Mouse (Mus musculus): ENCODE measurements around the gene Pnliprp2. TPM values are rescaled to one million over a fixed set of nuclear protein-coding genes. Genes with fewer than 3 reads are reported as not detected.

The Pnliprp2 gene
- polyA plus RNA-seq, 1 experiment from 2014 or later: 0.12 TPM

- H3K9ac ChIP-seq (ENCODE audit: low read length): no peak overlapping the region
- H3K4me1 ChIP-seq (ENCODE audit: control insufficient read depth, insufficient read depth, low read length): no peaks in the 10 kb centered on the region
- no peaks in the 10 kb centered on the region; the same call in 1 of the 2 replicates for H3K9me3 ChIP-seq (ENCODE audit: control insufficient read depth, low read length)
- DNase-seq (ENCODE audit: low spot score) (no peak), ATAC-seq (ENCODE audit: insufficient number of reproducible peaks, low FRiP score, low TSS enrichment, low read depth) (no peak)
- 81% methylated on average over 6 of the region's 6 CpGs for WGBS
- no peaks in the 10 kb centered on the region; the same call in 1 of the 2 replicates for H3K36me3 ChIP-seq (ENCODE audit: control insufficient read depth, insufficient read depth, low read length)
- H3K27ac ChIP-seq (replicated peaks; ENCODE audit: low read depth, low read length): no peak overlapping the region
- H3K27me3 ChIP-seq (ENCODE audit: control insufficient read depth, insufficient read depth, low read length): no peaks in the 10 kb centered on the region
- H3K4me3 ChIP-seq (ENCODE audit: low read depth, low read length): no peak overlapping the region
- H3K4me2 ChIP-seq (ENCODE audit: low read depth, severe bottlenecking): no peak overlapping the region
These were observed 49.3 kb downstream of the Pnliprp2 start for GRCm38 (mm10) chr19:58808864-58809263.

DNA sequence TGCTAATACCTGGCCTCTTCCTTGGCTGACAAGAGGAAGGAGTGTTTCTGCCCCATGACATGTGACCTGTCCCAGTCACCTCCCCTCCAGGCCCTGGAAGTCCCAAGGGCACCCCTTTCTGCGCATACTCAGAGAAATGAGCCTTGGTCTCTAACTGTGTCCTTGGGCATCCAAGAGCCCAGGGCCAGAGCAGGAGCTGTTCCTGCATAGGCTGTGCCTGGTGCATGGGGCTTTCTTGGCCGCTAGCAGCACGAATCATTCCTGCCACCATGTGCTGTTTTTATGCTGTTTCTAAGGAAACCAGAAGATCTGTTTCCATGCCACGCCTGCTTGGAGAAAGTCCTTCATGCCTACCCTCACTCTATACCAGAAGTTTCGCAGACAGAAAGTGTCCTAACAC lies 51.0 kb downstream of the Pnliprp2 start:
- Histone ChIP-seq H3K4me2 (ENCODE audit: low read depth, severe bottlenecking) (no peak overlapping the region), H3K27ac (replicated peaks; ENCODE audit: low read depth, low read length) (no peak overlapping the region), H3K9ac (ENCODE audit: low read length) (no peak overlapping the region), H3K4me1 (ENCODE audit: control insufficient read depth, insufficient read depth, low read length) (no peaks in the 10 kb centered on the region), H3K9me3 (ENCODE audit: control insufficient read depth, low read length) (no peaks in the 10 kb centered on the region), H3K4me3 (ENCODE audit: low read depth, low read length) (no peak overlapping the region), H3K36me3 (ENCODE audit: control insufficient read depth, insufficient read depth, low read length) (no peaks in the 10 kb centered on the region; the same call in 1 of the 2 replicates), H3K27me3 (ENCODE audit: control insufficient read depth, insufficient read depth, low read length) (no peaks in the 10 kb centered on the region)
- no peak for DNase-seq (ENCODE audit: low spot score)
- no peak for ATAC-seq (ENCODE audit: insufficient number of reproducible peaks, low FRiP score, low TSS enrichment, low read depth)
- 78% methylated on average over 5 of the region's 5 CpGs for WGBS

- WGBS: 87% methylated on average over 13 of the region's 13 CpGs
- Histone ChIP-seq H3K27ac (replicated peaks; ENCODE audit: low read depth, low read length) (no peak overlapping the region), H3K36me3 (ENCODE audit: control insufficient read depth, insufficient read depth, low read length) (no peaks in the 10 kb centered on the region; the same call in 1 of the 2 replicates), H3K9ac (ENCODE audit: low read length) (no peak overlapping the region), H3K9me3 (ENCODE audit: control insufficient read depth, low read length) (no peaks in the 10 kb centered on the region), H3K4me1 (ENCODE audit: control insufficient read depth, insufficient read depth, low read length) (no peaks in the 10 kb centered on the region), H3K27me3 (ENCODE audit: control insufficient read depth, insufficient read depth, low read length) (no peaks in the 10 kb centered on the region), H3K4me3 (ENCODE audit: low read depth, low read length) (no peak overlapping the region), H3K4me2 (ENCODE audit: low read depth, severe bottlenecking) (no peak overlapping the region)
- no peak for ATAC-seq (ENCODE audit: insufficient number of reproducible peaks, low FRiP score, low TSS enrichment, low read depth)
- DNase-seq (ENCODE audit: low spot score): no peak
These were observed 55.8 kb downstream of the Pnliprp2 start for GRCm38 (mm10) chr19:58815179-58815922.

GRCm38 (mm10) chr19:58816453-58817041 lies 57.0 kb downstream of the Pnliprp2 start:
- 76% methylated on average over 17 of the region's 17 CpGs for WGBS
- Histone ChIP-seq H3K9me3 (ENCODE audit: control insufficient read depth, low read length) (no peaks in the 10 kb centered on the region), H3K9ac (ENCODE audit: low read length) (no peak overlapping the region), H3K4me3 (ENCODE audit: low read depth, low read length) (no peak overlapping the region), H3K36me3 (ENCODE audit: control insufficient read depth, insufficient read depth, low read length) (no peaks in the 10 kb centered on the region; the same call in 1 of the 2 replicates), H3K27ac (replicated peaks; ENCODE audit: low read depth, low read length) (no peak overlapping the region), H3K4me2 (ENCODE audit: low read depth, severe bottlenecking) (no peak overlapping the region), H3K4me1 (ENCODE audit: control insufficient read depth, insufficient read depth, low read length) (no peaks in the 10 kb centered on the region), H3K27me3 (ENCODE audit: control insufficient read depth, insufficient read depth, low read length) (no peaks in the 10 kb centered on the region)
- DNase-seq (ENCODE audit: low spot score): no peak
- no peak for ATAC-seq (ENCODE audit: insufficient number of reproducible peaks, low FRiP score, low TSS enrichment, low read depth)

DNA sequence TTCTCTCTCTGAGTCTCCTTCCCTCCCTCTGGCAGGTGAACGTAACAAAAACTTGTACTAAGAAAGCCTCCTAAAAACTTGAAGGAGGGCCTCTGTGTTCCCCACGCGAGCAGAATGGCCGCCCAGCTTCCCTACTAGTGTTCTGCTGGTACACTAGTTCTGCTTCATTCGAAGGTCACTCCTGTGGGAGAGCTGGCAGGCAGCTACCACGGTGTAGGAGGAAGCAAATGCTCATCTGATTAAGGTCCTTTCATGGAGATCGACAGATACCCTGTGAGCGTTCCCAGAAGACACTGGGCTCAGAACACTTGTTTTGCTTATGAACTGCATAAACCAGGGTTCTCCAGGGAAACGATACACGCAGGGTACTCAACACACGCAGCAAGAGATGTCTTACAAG lies 57.9 kb downstream of the Pnliprp2 start:
- H3K4me3 ChIP-seq (ENCODE audit: low read depth, low read length): no peak overlapping the region
- no peak overlapping the region for H3K4me2 ChIP-seq (ENCODE audit: low read depth, severe bottlenecking)
- no peak overlapping the region for H3K27ac ChIP-seq (replicated peaks; ENCODE audit: low read depth, low read length)
- 87% methylated on average over 11 of the region's 11 CpGs for WGBS
- ATAC-seq (ENCODE audit: insufficient number of reproducible peaks, low FRiP score, low TSS enrichment, low read depth) (no peak), DNase-seq (ENCODE audit: low spot score) (no peak)
- H3K9me3 ChIP-seq (ENCODE audit: control insufficient read depth, low read length): no peaks in the 10 kb centered on the region
- no peaks in the 10 kb centered on the region for H3K36me3 ChIP-seq (ENCODE audit: control insufficient read depth, insufficient read depth, low read length)
- H3K4me1 ChIP-seq (ENCODE audit: control insufficient read depth, insufficient read depth, low read length): 0 out of 2 replicates have a peak, but pooled peaks cover 3% of the 10 kb centered on the region
- no peak overlapping the region for H3K9ac ChIP-seq (ENCODE audit: low read length)
- no peaks in the 10 kb centered on the region for H3K27me3 ChIP-seq (ENCODE audit: control insufficient read depth, insufficient read depth, low read length)

- Histone ChIP-seq H3K4me2 (ENCODE audit: low read depth, severe bottlenecking) (no peak overlapping the region), H3K36me3 (ENCODE audit: control insufficient read depth, insufficient read depth, low read length) (no peaks in the 10 kb centered on the region), H3K4me3 (ENCODE audit: low read depth, low read length) (no peak overlapping the region), H3K4me1 (ENCODE audit: control insufficient read depth, insufficient read depth, low read length) (0 out of 2 replicates have a peak, but pooled peaks cover 3% of the 10 kb centered on the region), H3K27ac (replicated peaks; ENCODE audit: low read depth, low read length) (no peak overlapping the region), H3K27me3 (ENCODE audit: control insufficient read depth, insufficient read depth, low read length) (no peaks in the 10 kb centered on the region), H3K9ac (ENCODE audit: low read length) (no peak overlapping the region), H3K9me3 (ENCODE audit: control insufficient read depth, low read length) (no peaks in the 10 kb centered on the region)
- ATAC-seq (ENCODE audit: insufficient number of reproducible peaks, low FRiP score, low TSS enrichment, low read depth) (no peak), DNase-seq (ENCODE audit: low spot score) (no peak)
- WGBS: 85% methylated on average over 14 of the region's 14 CpGs
These were observed 59.3 kb downstream of the Pnliprp2 start for GRCm38 (mm10) chr19:58818571-58819415.

DNA sequence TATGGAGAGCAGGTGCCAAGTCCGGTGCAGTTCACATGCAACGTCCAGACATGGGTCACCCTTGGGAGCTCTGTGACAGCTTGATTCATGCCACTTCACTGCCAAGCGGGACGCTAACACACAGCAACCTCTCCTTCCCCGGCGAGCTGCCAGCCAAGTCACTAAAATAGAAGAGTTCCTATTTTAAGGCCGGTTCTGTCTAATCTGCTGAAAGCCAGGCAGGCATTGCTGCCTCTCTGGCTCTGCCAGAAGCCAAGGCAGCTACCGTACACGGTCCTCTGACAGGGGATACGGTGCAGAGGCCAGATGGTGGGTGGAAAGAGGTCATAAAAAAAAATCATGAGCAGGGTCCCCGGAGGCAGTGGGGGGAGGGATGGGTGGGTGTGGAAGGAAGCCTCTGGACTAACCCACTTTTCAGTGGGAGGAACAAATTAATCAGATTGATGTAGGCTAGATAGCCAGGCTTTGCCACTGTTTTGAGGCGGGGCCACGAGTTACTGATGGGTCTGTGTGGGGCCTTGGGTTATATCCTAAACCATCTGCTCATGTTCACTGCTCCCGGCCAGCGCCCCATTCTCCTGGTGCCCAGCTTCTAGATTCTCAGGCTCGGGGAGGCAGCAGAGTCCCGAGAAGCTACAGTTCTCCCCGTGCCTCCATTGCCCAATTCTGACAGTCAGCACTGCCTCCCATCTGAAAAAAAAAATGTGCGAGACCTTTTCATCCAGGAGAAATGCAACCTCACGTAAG lies 63.1 kb downstream of the Pnliprp2 start:
- H3K4me1 ChIP-seq (ENCODE audit: control insufficient read depth, insufficient read depth, low read length): 0 out of 2 replicates have a peak, but pooled peaks cover 3% of the 10 kb centered on the region
- no peak overlapping the region for H3K4me3 ChIP-seq (ENCODE audit: low read depth, low read length)
- no peaks in the 10 kb centered on the region for H3K36me3 ChIP-seq (ENCODE audit: control insufficient read depth, insufficient read depth, low read length)
- ATAC-seq (ENCODE audit: insufficient number of reproducible peaks, low FRiP score, low TSS enrichment, low read depth) (no peak), DNase-seq (ENCODE audit: low spot score) (no peak)
- H3K4me2 ChIP-seq (ENCODE audit: low read depth, severe bottlenecking): no peak overlapping the region
- no peaks in the 10 kb centered on the region for H3K9me3 ChIP-seq (ENCODE audit: control insufficient read depth, low read length)
- WGBS: 72% methylated on average over 20 of the region's 20 CpGs
- no peak overlapping the region for H3K9ac ChIP-seq (ENCODE audit: low read length)
- no peaks in the 10 kb centered on the region for H3K27me3 ChIP-seq (ENCODE audit: control insufficient read depth, insufficient read depth, low read length)
- H3K27ac ChIP-seq (replicated peaks; ENCODE audit: low read depth, low read length): no peak overlapping the region

DNA sequence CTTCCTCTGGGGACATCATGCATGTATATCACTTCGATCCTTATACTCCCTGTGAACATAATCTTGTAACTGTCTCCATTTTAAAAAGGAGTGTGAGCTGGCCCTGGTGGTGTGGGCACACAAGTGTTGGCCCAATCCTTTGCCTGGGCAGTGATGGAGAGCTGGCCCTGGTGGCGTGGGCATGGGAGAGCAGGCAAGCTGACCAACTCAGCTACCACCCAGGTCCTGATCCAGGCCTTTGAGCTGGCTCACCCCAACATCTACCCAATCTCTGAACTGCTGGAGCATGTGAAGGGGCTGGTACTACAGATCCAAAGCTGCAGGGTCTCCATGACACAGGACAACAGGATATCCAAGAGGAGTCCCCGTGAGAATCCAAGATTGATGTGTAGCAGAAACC lies 63.8 kb downstream of the Pnliprp2 start:
- H3K4me3 ChIP-seq (ENCODE audit: low read depth, low read length): no peak overlapping the region
- ATAC-seq (ENCODE audit: insufficient number of reproducible peaks, low FRiP score, low TSS enrichment, low read depth) (no peak), DNase-seq (ENCODE audit: low spot score) (no peak)
- 83% methylated on average over 3 of the region's 3 CpGs for WGBS
- no peak overlapping the region for H3K9ac ChIP-seq (ENCODE audit: low read length)
- no peak overlapping the region for H3K4me2 ChIP-seq (ENCODE audit: low read depth, severe bottlenecking)
- H3K9me3 ChIP-seq (ENCODE audit: control insufficient read depth, low read length): no peaks in the 10 kb centered on the region
- H3K36me3 ChIP-seq (ENCODE audit: control insufficient read depth, insufficient read depth, low read length): no peaks in the 10 kb centered on the region
- no peaks in the 10 kb centered on the region for H3K27me3 ChIP-seq (ENCODE audit: control insufficient read depth, insufficient read depth, low read length)
- H3K27ac ChIP-seq (replicated peaks; ENCODE audit: low read depth, low read length): no peak overlapping the region
- H3K4me1 ChIP-seq (ENCODE audit: control insufficient read depth, insufficient read depth, low read length): 0 out of 2 replicates have a peak, but pooled peaks cover 3% of the 10 kb centered on the region
